Mouse (Mus musculus) MEL (cell line): Measurements from ENCODE around the gene Ppl. TPM values are rescaled to one million over a fixed set of nuclear protein-coding genes. Genes with fewer than 3 reads are reported as not detected.

Experiments
- DNase-seq: peaks from one replicate; pipeline ENCODE4 v3.0.0; 2011; ENCODE audit warnings: low read depth, low spot score
- H3K27ac ChIP-seq: 2 replicates; pipeline ENCODE4 v1.5.1; 2012; ENCODE audit warnings: low read depth, mild to moderate bottlenecking, control low read depth, low read length, moderate library complexity; ENCODE audit not compliant: control insufficient read depth
- H3K27me3 ChIP-seq, 2 experiments: fragments of 150-350 bp in 1 of 2; sonication (generic) in 1 of 2; 2 replicates each; pipeline ENCODE4 v1.6.1; 2012; ENCODE audit warnings: low read length in 2 of 2, mild to moderate bottlenecking in 2 of 2, improper control_type of control experiment in 1 of 2, moderate library complexity in 1 of 2; ENCODE audit not compliant: insufficient read depth in 2 of 2, control insufficient read depth in 1 of 2
- H3K36me3 ChIP-seq, 2 experiments: 2 replicates each; pipeline ENCODE4 v1.6.1; 2012 to 2014; ENCODE audit warnings: low read length in 2 of 2, improper control_type of control experiment in 1 of 2, inconsistent platforms in 1 of 2, mild to moderate bottlenecking in 1 of 2; ENCODE audit not compliant: insufficient read depth in 2 of 2, control insufficient read depth in 1 of 2
- H3K4me1 ChIP-seq, 2 experiments: fragments of 150-350 bp in 1 of 2; sonication (generic) in 1 of 2; 2 replicates each; pipeline ENCODE4 v1.6.1; 2012; ENCODE audit warnings: low read length in 2 of 2, improper control_type of control experiment in 1 of 2, mild to moderate bottlenecking in 1 of 2; ENCODE audit not compliant: insufficient read depth in 2 of 2, control insufficient read depth in 1 of 2
- H3K4me3 ChIP-seq, 2 experiments: fragments of 150-350 bp in 1 of 2; sonication (generic) in 1 of 2; 2 replicates each; pipeline ENCODE4 v1.5.1; 2012; ENCODE audit warnings: low read depth in 2 of 2, low read length in 2 of 2, mild to moderate bottlenecking in 2 of 2, moderate library complexity in 2 of 2, control low read depth in 1 of 2, improper control_type of control experiment in 1 of 2; ENCODE audit not compliant: control insufficient read depth in 1 of 2, insufficient read depth in 1 of 2
- H3K79me2 ChIP-seq: 2 replicates; pipeline ENCODE4 v1.6.1; 2012; ENCODE audit warnings: mild to moderate bottlenecking, low read length, moderate library complexity; ENCODE audit not compliant: control insufficient read depth, poor library complexity, insufficient read depth
- H3K9ac ChIP-seq: 2 replicates; pipeline ENCODE4 v1.6.1; 2012; ENCODE audit warnings: low read depth, mild to moderate bottlenecking, control low read depth, low read length, moderate library complexity; ENCODE audit not compliant: control insufficient read depth, poor library complexity, severe bottlenecking
- H3K9me3 ChIP-seq: fragments of 150-350 bp; sonication (generic); replicated peaks from 2 replicates; pipeline ENCODE4 v1.6.1; 2012; ENCODE audit warnings: mild to moderate bottlenecking, low read length, improper control_type of control experiment, moderate library complexity; ENCODE audit not compliant: insufficient read depth
- BHLHE40 ChIP-seq: IDR thresholded peaks from 2 replicates; pipeline ENCODE4 v1.6.1; 2012; ENCODE audit warnings: low read depth, mild to moderate bottlenecking, inconsistent platforms, low read length, improper control_type of control experiment, borderline replicate concordance
- CHD2 ChIP-seq: IDR thresholded peaks from 2 replicates; pipeline ENCODE4 v1.6.1; 2011; ENCODE audit warnings: low read length, improper control_type of control experiment
- CTCF ChIP-seq, 3 experiments: IDR thresholded peaks in 2 of 3; conservative IDR thresholded peaks in 1 of 3; 2 replicates each; pipeline ENCODE4 v1.5.1; 2011 to 2012; ENCODE audit warnings: low read length in 3 of 3, low read depth in 2 of 3, mild to moderate bottlenecking in 2 of 3, improper control_type of control experiment in 1 of 3, inconsistent platforms in 1 of 3, mixed read lengths in 1 of 3, moderate library complexity in 1 of 3; ENCODE audit not compliant: control insufficient read depth in 1 of 3, insufficient read depth in 1 of 3, poor library complexity in 1 of 3, severe bottlenecking in 1 of 3
- E2F4 ChIP-seq: IDR thresholded peaks from 2 replicates; pipeline ENCODE4 v1.6.1; 2011; ENCODE audit warnings: low read depth, low read length, improper control_type of control experiment, borderline replicate concordance
- ELF1 ChIP-seq: IDR thresholded peaks from 2 replicates; pipeline ENCODE4 v1.6.1; 2014; ENCODE audit warnings: low read depth, mild to moderate bottlenecking, inconsistent platforms, low read length, improper control_type of control experiment, moderate library complexity
- GABPA ChIP-seq: IDR thresholded peaks from 2 replicates; pipeline ENCODE4 v1.6.1; 2012; ENCODE audit warnings: low read depth, mild to moderate bottlenecking, inconsistent platforms, low read length, improper control_type of control experiment, moderate library complexity
- JUND ChIP-seq: IDR thresholded peaks from 2 replicates; pipeline ENCODE4 v1.6.1; 2011; ENCODE audit warnings: low read depth, mild to moderate bottlenecking, improper control_type of control experiment, low read length
- KAT2A ChIP-seq: conservative IDR thresholded peaks from 2 replicates; pipeline ENCODE4 v1.6.1; 2012; ENCODE audit warnings: low read depth, low read length, improper control_type of control experiment, inconsistent platforms
- MAFK ChIP-seq: IDR thresholded peaks from 2 replicates; pipeline ENCODE4 v1.6.1; 2011; ENCODE audit warnings: low read depth, mild to moderate bottlenecking, low read length, improper control_type of control experiment, borderline replicate concordance
- MAX ChIP-seq: IDR thresholded peaks from 2 replicates; pipeline ENCODE4 v1.6.1; 2011; ENCODE audit warnings: low read length, improper control_type of control experiment
- MAZ ChIP-seq: IDR thresholded peaks from 2 replicates; pipeline ENCODE4 v1.6.1; 2012; ENCODE audit warnings: low read depth, mild to moderate bottlenecking, inconsistent platforms, low read length, improper control_type of control experiment
- MEF2A ChIP-seq: IDR thresholded peaks from 2 replicates; pipeline ENCODE4 v1.6.1; 2014; ENCODE audit warnings: low read depth, mild to moderate bottlenecking, inconsistent platforms, low read length, improper control_type of control experiment; ENCODE audit not compliant: poor library complexity, insufficient replicate concordance, severe bottlenecking; ENCODE audit errors: extremely low read depth
- MYB ChIP-seq: IDR thresholded peaks from 2 replicates; pipeline ENCODE4 v1.6.1; 2011; ENCODE audit warnings: mild to moderate bottlenecking, low read depth, low read length, improper control_type of control experiment
- MYC ChIP-seq: IDR thresholded peaks from 2 replicates; pipeline ENCODE4 v1.6.1; 2011; ENCODE audit warnings: low read depth, mild to moderate bottlenecking, low read length, improper control_type of control experiment, moderate library complexity
- POLR2A ChIP-seq, 2 experiments: IDR thresholded peaks; 2 replicates each; pipeline ENCODE4 v1.6.1; 2011 to 2012; ENCODE audit warnings: low read length in 2 of 2, mild to moderate bottlenecking in 2 of 2, control low read depth in 1 of 2, improper control_type of control experiment in 1 of 2, low read depth in 1 of 2, moderate library complexity in 1 of 2; ENCODE audit not compliant: control insufficient read depth in 1 of 2, insufficient read depth in 1 of 2, poor library complexity in 1 of 2
- POLR2AphosphoS2 ChIP-seq: IDR thresholded peaks from 2 replicates; pipeline ENCODE4 v1.6.1; 2011; ENCODE audit warnings: low read length, improper control_type of control experiment
- POLR2AphosphoS5 ChIP-seq: IDR thresholded peaks from 2 replicates; pipeline ENCODE4 v1.6.1; 2012; ENCODE audit warnings: low read depth, borderline replicate concordance, mild to moderate bottlenecking, inconsistent platforms, low read length, moderate library complexity, mixed read lengths
- RAD21 ChIP-seq: IDR thresholded peaks from 2 replicates; pipeline ENCODE4 v1.6.1; 2011; ENCODE audit warnings: mild to moderate bottlenecking, low read depth, low read length, improper control_type of control experiment
- RCOR1 ChIP-seq: IDR thresholded peaks from 2 replicates; pipeline ENCODE4 v1.6.1; 2012; ENCODE audit warnings: low read depth, mild to moderate bottlenecking, inconsistent platforms, low read length, improper control_type of control experiment
- SIN3A ChIP-seq: IDR thresholded peaks from 2 replicates; pipeline ENCODE4 v1.6.1; 2012; ENCODE audit warnings: low read length, improper control_type of control experiment, inconsistent platforms
- TAL1 ChIP-seq: IDR thresholded peaks from 2 replicates; pipeline ENCODE4 v1.6.1; 2012; ENCODE audit warnings: mild to moderate bottlenecking, inconsistent platforms, low read length, moderate library complexity, mixed read lengths
- TBP ChIP-seq: IDR thresholded peaks from 2 replicates; pipeline ENCODE4 v1.8.0; 2011; ENCODE audit warnings: low read depth, low read length, improper control_type of control experiment
- UBTF ChIP-seq: IDR thresholded peaks from 2 replicates; pipeline ENCODE4 v1.6.1; 2012; ENCODE audit warnings: low read depth, mild to moderate bottlenecking, inconsistent platforms, low read length, improper control_type of control experiment, moderate library complexity, borderline replicate concordance; ENCODE audit not compliant: insufficient read depth
- USF1 ChIP-seq: IDR thresholded peaks from 2 replicates; pipeline ENCODE4 v1.6.1; 2014; ENCODE audit warnings: low read depth, mild to moderate bottlenecking, inconsistent platforms, low read length, improper control_type of control experiment, moderate library complexity
- USF2 ChIP-seq, 2 experiments: IDR thresholded peaks; 2 replicates each; pipeline ENCODE4 v1.6.1; 2011 to 2012; ENCODE audit warnings: improper control_type of control experiment in 2 of 2, low read length in 2 of 2, borderline replicate concordance in 1 of 2, inconsistent platforms in 1 of 2, low read depth in 1 of 2, mild to moderate bottlenecking in 1 of 2; ENCODE audit not compliant: insufficient read depth in 1 of 2
- ZKSCAN1 ChIP-seq: IDR thresholded peaks from 2 replicates; pipeline ENCODE4 v1.6.1; 2012; ENCODE audit warnings: low read depth, mild to moderate bottlenecking, inconsistent platforms, low read length, improper control_type of control experiment, moderate library complexity
- ZNF384 ChIP-seq: IDR thresholded peaks from 2 replicates; pipeline ENCODE4 v1.6.1; 2012; ENCODE audit warnings: low read depth, mild to moderate bottlenecking, inconsistent platforms, low read length, improper control_type of control experiment
- polyA plus RNA-seq, 2 experiments: library from polyadenylated mRNA; stranded (reverse) in 1 of 2; unstranded in 1 of 2; fragments of >175 nt in 1 of 2; fragments of >200 nt in 1 of 2; gene quantifications; 2 replicates each; pipeline versions ENCODE4 v1.2.1 to v1.2.4; 2012; ENCODE audit warnings: low replicate concordance in 2 of 2, low read depth in 1 of 2; ENCODE audit not compliant: insufficient read length in 2 of 2, insufficient read depth in 1 of 2, missing spikeins in 1 of 2
- total RNA-seq: library from RNA; depleted of rRNA; stranded (reverse); fragments of 300-350 nt; gene quantifications from 2 replicates; pipeline ENCODE4 v1.2.3, GENCODE M21; 2012

Ppl gene
- total and polyA plus RNA-seq, 3 experiments: 0.01 TPM; not detected in 2

DNA sequence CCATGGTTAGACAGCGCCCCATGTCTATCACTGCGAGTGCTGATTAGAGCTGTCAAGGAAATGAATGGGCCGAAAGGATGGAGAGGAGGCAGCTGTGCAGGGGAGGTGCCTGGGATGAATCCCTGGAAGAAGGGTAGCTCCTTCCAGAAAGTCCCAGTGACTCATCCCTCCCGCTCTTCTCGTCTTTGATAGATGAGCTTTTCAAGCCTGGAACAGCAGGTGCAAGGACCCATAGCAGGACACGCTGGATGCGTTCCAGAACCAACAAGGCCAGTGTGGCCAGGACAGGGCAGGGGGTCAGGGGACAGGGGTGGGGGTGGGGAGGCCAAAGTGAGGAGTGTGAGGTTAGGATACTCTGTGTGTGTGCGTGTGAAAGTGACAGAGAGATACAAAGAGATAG lies 27.0 kb upstream of the Ppl start:
- Histone ChIP-seq H3K27me3 (peaks cover 0 to 14% of the 10 kb centered on the region in 2 experiments; a peak in 3 of 4 replicates), H3K79me2 (no peaks in the 10 kb centered on the region), H3K9me3 (no peaks in the 10 kb centered on the region), H3K27ac (no peak overlapping the region), H3K36me3 (no peaks in the 10 kb centered on the region), H3K4me3 (no peak overlapping the region), H3K4me1 (no peaks in the 10 kb centered on the region), H3K9ac (no peak overlapping the region)
- DNase-seq: no peak
- no peak for TF ChIP-seq SIN3A
- no peak for TF ChIP-seq ZKSCAN1
- no peak for TF ChIP-seq KAT2A
- TF ChIP-seq POLR2A (IDR thresholded peaks at IDR 0.05; ENCODE audit: control insufficient read depth in 1 of 2, insufficient read depth in 1 of 2, low read depth in 1 of 2, low read length in 2 of 2, poor library complexity in 1 of 2): no peak
- no peak for TF ChIP-seq CTCF (IDR thresholded peaks at IDR 0.05 in 2 of 3, conservative IDR thresholded peaks at IDR 0.05 in 1 of 3; ENCODE audit: control insufficient read depth in 1 of 3, insufficient read depth in 1 of 3, low read depth in 2 of 3, low read length in 3 of 3, poor library complexity in 1 of 3, severe bottlenecking in 1 of 3)
- no peak for TF ChIP-seq POLR2AphosphoS5
- TF ChIP-seq RCOR1: no peak
- TF ChIP-seq USF2 (IDR thresholded peaks at IDR 0.05; ENCODE audit: borderline replicate concordance in 1 of 2, insufficient read depth in 1 of 2, low read depth in 1 of 2, low read length in 2 of 2): no peak
- TF ChIP-seq E2F4: no peak
- TF ChIP-seq MYC: no peak
- TF ChIP-seq GABPA: no peak
- TF ChIP-seq RAD21: no peak
- no peak for TF ChIP-seq UBTF

DNA sequence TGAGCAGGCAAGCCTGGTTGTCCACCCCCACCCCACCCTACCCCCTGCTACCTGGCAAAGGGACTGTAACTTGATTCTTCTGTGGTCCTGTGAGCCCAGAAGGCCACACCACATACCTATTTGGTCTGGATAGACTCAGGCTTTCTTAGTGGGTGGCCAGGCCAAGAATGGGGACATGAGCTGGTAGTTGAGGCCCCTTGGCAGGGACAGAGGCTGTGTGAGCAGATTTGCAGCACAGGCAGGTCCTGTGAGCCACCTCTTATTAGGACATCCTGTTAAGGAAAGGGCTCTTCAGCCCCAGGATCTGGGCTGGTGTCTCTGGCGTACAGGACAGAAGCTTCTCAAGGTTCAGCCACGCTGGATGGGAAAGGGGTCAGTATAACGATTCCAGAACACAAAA lies 24.9 kb upstream of the Ppl start:
- Histone ChIP-seq H3K9me3 (no peaks in the 10 kb centered on the region), H3K36me3 (no peaks in the 10 kb centered on the region), H3K9ac (no peak overlapping the region), H3K27ac (no peak overlapping the region), H3K4me1 (no peaks in the 10 kb centered on the region), H3K79me2 (no peaks in the 10 kb centered on the region), H3K27me3 (peaks cover 0 to 14% of the 10 kb centered on the region in 2 experiments; a peak in 3 of 4 replicates), H3K4me3 (no peak overlapping the region)
- TF ChIP-seq MYB (no peak), BHLHE40 (no peak), RCOR1 (no peak), ZNF384 (no peak), E2F4 (no peak), MAZ (no peak), CTCF (IDR thresholded peaks at IDR 0.05 in 2 of 3, conservative IDR thresholded peaks at IDR 0.05 in 1 of 3; ENCODE audit: control insufficient read depth in 1 of 3, insufficient read depth in 1 of 3, low read depth in 2 of 3, low read length in 3 of 3, poor library complexity in 1 of 3, severe bottlenecking in 1 of 3) (no peak), TAL1 (no peak), KAT2A (no peak), USF1 (no peak), ELF1 (no peak), TBP (no peak), MEF2A (no peak), POLR2AphosphoS2 (no peak), CHD2 (no peak), MAFK (no peak), MAX (no peak), MYC (no peak), JUND (no peak)
- DNase-seq: no peak
